Mouse (Mus musculus): ENCODE results near the gene Tcstv3.
"Not testable (repeated sequence)": the region's sequence is repeated elsewhere in the genome, so short reads cannot be mapped to it uniquely, and the experiment has no call there.

The Tcstv3 gene

DNA sequence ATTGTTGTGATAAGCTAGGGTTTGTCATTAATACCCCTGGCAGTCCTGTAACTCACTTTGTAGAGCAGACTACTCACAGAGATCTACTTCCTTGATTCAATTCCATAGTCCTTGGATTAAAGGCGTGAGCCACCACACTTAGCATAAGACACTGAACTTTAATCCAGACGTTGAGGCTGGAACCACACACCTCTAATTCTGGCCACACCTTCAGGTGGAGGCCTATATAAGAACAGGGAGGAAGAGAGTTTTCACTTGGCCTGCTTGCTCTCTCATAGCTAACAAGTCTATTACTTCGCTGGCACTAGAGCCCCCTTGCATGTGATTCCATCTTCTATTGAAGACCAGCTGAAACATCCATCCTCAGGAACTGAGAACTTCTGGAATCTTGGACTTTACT is at the start of gene Tcstv3:
Gene Tcstv3 (plus strand): TSS at position 301 of the 400 bp plus-strand sequence.
- not testable (repeated sequence) for DNase-seq

DNA sequence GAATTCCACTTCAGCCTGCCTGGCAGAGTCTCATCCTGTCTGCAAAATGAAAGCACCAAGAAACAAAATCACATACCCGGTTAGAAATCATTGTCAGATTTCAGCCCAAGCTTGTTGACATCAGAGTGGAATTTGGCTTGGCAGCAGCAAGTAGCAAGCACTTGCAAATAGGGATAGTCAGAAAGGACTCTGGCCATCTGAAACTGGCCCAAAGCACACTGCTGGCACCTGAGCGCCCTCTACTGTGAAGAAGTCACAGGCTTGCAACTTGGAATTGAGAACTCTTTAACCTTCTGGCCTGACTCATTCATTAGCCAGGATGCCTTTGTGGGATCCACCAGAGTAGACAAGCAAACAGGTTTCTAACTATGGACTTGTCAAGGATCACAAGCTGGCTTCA is 38.8 kb upstream of the Tcstv3 start:
- DNase-seq = not testable (repeated sequence)

DNA sequence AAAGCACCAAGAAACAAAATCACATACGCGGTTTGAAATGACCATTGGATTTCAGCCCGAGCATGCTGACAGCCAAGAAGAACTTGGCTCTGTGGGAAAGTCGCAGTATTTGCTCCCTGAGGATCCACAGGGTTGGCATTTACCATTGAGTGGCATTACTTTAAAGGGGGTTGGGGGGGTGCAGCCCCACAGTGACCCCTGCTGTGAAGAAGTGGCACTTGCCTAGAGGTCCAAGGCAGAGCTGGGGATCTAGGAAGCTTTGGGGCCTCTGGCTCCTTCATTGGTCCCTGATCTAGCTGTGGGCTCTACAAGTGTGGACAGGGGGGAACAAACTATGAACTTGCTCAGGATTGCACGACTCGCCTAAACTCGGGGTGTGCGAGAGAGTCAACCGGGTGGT is 37.9 kb upstream of the Tcstv3 start:
- no peak for DNase-seq

GRCm38 (mm10) chr13:120299324-120299894 is 17.3 kb upstream of the Tcstv3 start:
- no peak for DNase-seq

- no peak for DNase-seq
Observed at GRCm38 (mm10) chr13:120299991-120300442, 16.7 kb upstream of the Tcstv3 start, which contains the start of gene BC147527. TSS of gene BC147527 (plus strand) at chr13:120300392.

GRCm38 (mm10) chr13:120300853-120301252 is 15.8 kb upstream of the Tcstv3 start:
- DNase-seq = no peak

DNA sequence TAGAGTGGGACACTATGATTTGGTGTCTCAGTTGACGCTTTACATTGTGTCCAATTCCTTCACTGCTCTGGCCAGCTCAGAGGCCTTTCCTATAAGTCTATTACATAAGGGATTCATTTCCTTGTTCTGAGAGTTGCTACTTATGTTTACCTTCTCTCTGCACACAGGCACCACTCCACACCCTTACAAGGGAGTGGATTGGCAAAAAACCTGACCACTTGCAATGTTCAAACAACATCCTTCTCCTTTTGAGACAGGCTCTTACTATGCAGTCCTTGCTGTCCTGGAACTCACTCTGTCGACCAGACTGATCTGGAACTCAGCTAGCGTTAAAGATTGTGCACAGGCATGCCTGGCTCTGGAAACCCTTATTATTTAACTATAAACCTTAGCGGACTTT is 5.9 kb upstream of the Tcstv3 start:
- DNase-seq = no peak

DNA sequence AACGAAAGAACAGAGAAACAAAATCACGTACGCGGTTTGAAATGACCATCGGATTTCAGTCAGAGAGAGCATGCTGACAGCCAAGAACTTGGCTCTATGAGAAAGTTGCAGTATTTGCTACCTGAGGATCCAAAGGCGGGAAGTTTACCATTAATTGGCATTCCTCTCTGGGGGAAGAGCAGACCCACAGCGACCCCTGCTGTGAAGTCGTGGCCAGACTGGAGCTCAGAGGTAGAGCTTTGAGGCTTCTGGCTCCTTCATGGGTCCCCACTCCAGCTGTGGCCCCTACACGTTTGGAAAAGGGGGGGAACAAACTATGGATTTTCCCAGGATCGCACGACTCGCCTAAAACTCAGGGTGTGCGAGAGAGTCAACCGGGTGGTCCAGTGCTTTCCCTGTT is 3.1 kb upstream of the Tcstv3 start:
- no peak for DNase-seq

- no peak for DNase-seq
Observed at GRCm38 (mm10) chr13:120320183-120320582, 3.5 kb downstream of the Tcstv3 start.

GRCm38 (mm10) chr13:120320721-120321120 is 4.0 kb downstream of the Tcstv3 start:
- no peak for DNase-seq

Data from kidney, postnatal 25 days (tissue).